Mouse (Mus musculus) cortical plate, adult 2 months (tissue): ENCODE data around the gene Tmem35b. TPM values are rescaled to one million over a fixed set of nuclear protein-coding genes. Genes with fewer than 3 reads are reported as not detected.
A peak's percentile ranks its signal among the peaks of the same experiment; 100 is the strongest.
"Not testable (repeated sequence)": the region's sequence is repeated elsewhere in the genome, so short reads cannot be mapped to it uniquely, and the experiment has no call there.

Source experiments
- H3K27ac ChIP-seq: fragments of 200-500 bp; 2 replicates; pipeline ENCODE4 v1.5.1; 2012; ENCODE audit warnings: low read length, control low read depth, inconsistent platforms; ENCODE audit not compliant: insufficient read depth
- H3K4me1 ChIP-seq: fragments of 200-500 bp; 2 replicates; pipeline ENCODE4 v1.6.1; 2011; ENCODE audit warnings: low read length; ENCODE audit not compliant: control insufficient read depth, insufficient read depth
- H3K4me3 ChIP-seq: fragments of 200-500 bp; 2 replicates; pipeline ENCODE4 v1.5.1; 2011; ENCODE audit warnings: mild to moderate bottlenecking, low read length, control low read depth; ENCODE audit not compliant: insufficient read depth
- CTCF ChIP-seq: fragments of 200-500 bp; IDR thresholded peaks from 2 replicates; pipeline ENCODE4 v1.5.1; 2011; ENCODE audit warnings: mild to moderate bottlenecking, control low read depth, low read length; ENCODE audit not compliant: insufficient read depth; ENCODE audit errors: extremely low read depth
- POLR2A ChIP-seq: fragments of 200-500 bp; IDR thresholded peaks from 2 replicates; pipeline ENCODE4 v1.6.1; 2011; ENCODE audit warnings: mild to moderate bottlenecking, low read length, control low read depth; ENCODE audit not compliant: insufficient read depth; ENCODE audit errors: extremely low read depth
- polyA plus RNA-seq: library from polyadenylated mRNA; depleted of rRNA; stranded (reverse); fragments of >200 nt; gene quantifications from 2 replicates; pipeline ENCODE4 v1.2.3, GENCODE M21; 2012; rRNA removed

Gene Tmem35b
- 9.5 and 11.6 TPM in 2 replicates for polyA plus RNA-seq

- no peak for TF ChIP-seq POLR2A
- no peak for TF ChIP-seq CTCF
- no peak within 1 kb of the TSS for H3K4me3 ChIP-seq
- no peaks in the 10 kb centered on the region for H3K4me1 ChIP-seq
- no peak within 1 kb of the TSS for H3K27ac ChIP-seq
Measured at GRCm38 (mm10) chr4:127123391-127123790, at the start of gene Tmem35b. Gene Tmem35b, plus strand, starts transcription at chr4:127123691.

- Histone ChIP-seq H3K4me3 (no peak overlapping the region), H3K4me1 (peaks cover 3% of the 10 kb centered on the region; the same call in 1 of the 2 replicates), H3K27ac (no peak overlapping the region)
Measured at GRCm38 (mm10) chr4:127074915-127075314, 48.6 kb upstream of the Tmem35b start.

GRCm38 (mm10) chr4:127076875-127077548 lies 46.5 kb upstream of the Tmem35b start, which contains the start of gene Zmym6:
Gene Zmym6, plus strand, starts transcription at chr4:127077383.
- Histone ChIP-seq H3K27ac (peak within 1 kb of the TSS; percentile 62), H3K4me3 (peak within 1 kb of the TSS; percentile 54), H3K4me1 (peaks cover 5% of the 10 kb centered on the region; the same call in 1 of the 2 replicates)
- TF ChIP-seq POLR2A (peak; percentile 83), CTCF (no peak)

More at GRCm38 (mm10) chr4:127074915-127075314, 48.6 kb upstream of the Tmem35b start:
- TF ChIP-seq CTCF, result 0 out of 2 replicates have a peak, but pooled peaks have one; percentile 1
- no peak for TF ChIP-seq POLR2A

GRCm38 (mm10) chr4:127080806-127081205 lies 42.7 kb upstream of the Tmem35b start:
- Histone ChIP-seq H3K27ac (no peak overlapping the region), H3K4me3 (no peak overlapping the region), H3K4me1 (peaks cover 5% of the 10 kb centered on the region; the same call in 1 of the 2 replicates)
- TF ChIP-seq CTCF (no peak), POLR2A (no peak)

- H3K27ac ChIP-seq, result no peak overlapping the region
- TF ChIP-seq POLR2A (no peak), CTCF (no peak)
- H3K4me1 ChIP-seq, result peaks cover 2% of the 10 kb centered on the region; the same call in 1 of the 2 replicates
- H3K4me3 ChIP-seq, result no peak overlapping the region
Measured at GRCm38 (mm10) chr4:127083131-127083530, 40.4 kb upstream of the Tmem35b start.

GRCm38 (mm10) chr4:127085761-127086160 lies 37.7 kb upstream of the Tmem35b start:
- no peak overlapping the region for H3K4me3 ChIP-seq
- no peak for TF ChIP-seq POLR2A
- TF ChIP-seq CTCF, result no peak
- H3K27ac ChIP-seq, result no peak overlapping the region
- no peaks in the 10 kb centered on the region for H3K4me1 ChIP-seq

GRCm38 (mm10) chr4:127091188-127091587 lies 32.3 kb upstream of the Tmem35b start:
- Histone ChIP-seq H3K27ac (no peak overlapping the region), H3K4me1 (no peaks in the 10 kb centered on the region), H3K4me3 (no peak overlapping the region)
- no peak for TF ChIP-seq CTCF
- TF ChIP-seq POLR2A, result no peak

- no peaks in the 10 kb centered on the region for H3K4me1 ChIP-seq
- no peak overlapping the region for H3K4me3 ChIP-seq
- TF ChIP-seq POLR2A (no peak), CTCF (no peak)
- H3K27ac ChIP-seq, result no peak overlapping the region
Measured at GRCm38 (mm10) chr4:127095090-127095489, 28.4 kb upstream of the Tmem35b start.

GRCm38 (mm10) chr4:127099552-127099951 lies 23.9 kb upstream of the Tmem35b start:
- not testable (repeated sequence) for H3K4me1 ChIP-seq, H3K4me3 ChIP-seq, H3K27ac ChIP-seq

GRCm38 (mm10) chr4:127107566-127107965 lies 15.9 kb upstream of the Tmem35b start:
- Histone ChIP-seq H3K4me3 (no peak overlapping the region), H3K4me1 (no peaks in the 10 kb centered on the region), H3K27ac (no peak overlapping the region)
- no peak for TF ChIP-seq CTCF
- no peak for TF ChIP-seq POLR2A

- Histone ChIP-seq H3K27ac (no peak overlapping the region), H3K4me1 (no peaks in the 10 kb centered on the region), H3K4me3 (no peak overlapping the region)
- TF ChIP-seq POLR2A (no peak), CTCF (no peak)
Measured at GRCm38 (mm10) chr4:127110570-127110969, 12.9 kb upstream of the Tmem35b start.
